Mouse (Mus musculus) ES-E14 (cell line): ENCODE data around the gene Myo1c.

ENCODE experiments used
- CHD2 ChIP-seq: IDR thresholded peaks from 2 replicates; pipeline ENCODE4 v1.6.1; 2014; ENCODE audit warnings: mild to moderate bottlenecking, low read depth, low read length, inconsistent platforms
- HCFC1 ChIP-seq: IDR thresholded peaks from 2 replicates; pipeline ENCODE4 v1.6.1; 2012; ENCODE audit warnings: low read length, inconsistent platforms, borderline replicate concordance; ENCODE audit not compliant: insufficient read depth
- MAFK ChIP-seq: IDR thresholded peaks from 2 replicates; pipeline ENCODE4 v1.6.1; 2014; ENCODE audit warnings: mild to moderate bottlenecking, low read depth, low read length, inconsistent platforms; ENCODE audit not compliant: insufficient read depth
- ZC3H11A ChIP-seq: IDR thresholded peaks from 2 replicates; pipeline ENCODE4 v1.6.1; 2012; ENCODE audit warnings: low read depth, mild to moderate bottlenecking, inconsistent platforms, low read length, borderline replicate concordance
- ZNF384 ChIP-seq: IDR thresholded peaks from 2 replicates; pipeline ENCODE4 v1.6.1; 2012; ENCODE audit warnings: low read depth, low read length, inconsistent platforms

DNA sequence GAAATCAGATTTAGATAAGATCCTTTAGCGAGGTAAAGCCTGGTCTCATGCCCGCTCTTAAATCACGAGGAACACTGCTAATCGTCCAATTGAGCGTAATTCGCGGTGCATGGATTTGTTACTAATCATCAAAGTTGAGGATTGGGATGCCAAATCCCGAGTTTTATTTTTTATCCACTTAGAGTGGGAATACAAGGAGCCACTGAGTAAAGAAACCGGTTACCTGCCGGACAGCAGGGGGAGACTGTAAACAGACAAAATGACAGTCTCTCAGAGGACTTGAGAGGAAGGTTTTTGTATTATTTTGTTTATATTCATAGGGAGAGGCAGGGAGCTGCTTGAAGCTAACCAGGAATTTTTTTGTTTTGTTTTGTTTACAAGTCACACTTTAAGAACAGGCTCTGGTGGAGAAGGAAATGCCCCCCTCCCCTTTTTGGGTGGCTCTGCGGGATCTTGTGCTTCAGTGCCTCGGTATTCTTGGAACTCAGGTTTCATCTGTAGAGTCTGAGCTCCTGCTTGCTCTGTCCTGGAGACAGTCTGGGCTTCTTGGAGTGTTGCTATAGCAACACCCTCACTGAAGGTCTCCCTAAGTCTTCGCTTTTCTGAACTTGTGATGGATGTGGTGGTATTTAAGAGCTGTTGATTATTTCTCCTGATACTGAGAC, 18.6 kb upstream of the Myo1c start:
- TF ChIP-seq MAFK (no peak), ZNF384 (no peak), ZC3H11A (no peak), HCFC1 (no peak), CHD2 (no peak)
